ENCODE assay signal across 10 mouse cellular contexts in the genomic region with DNA sequence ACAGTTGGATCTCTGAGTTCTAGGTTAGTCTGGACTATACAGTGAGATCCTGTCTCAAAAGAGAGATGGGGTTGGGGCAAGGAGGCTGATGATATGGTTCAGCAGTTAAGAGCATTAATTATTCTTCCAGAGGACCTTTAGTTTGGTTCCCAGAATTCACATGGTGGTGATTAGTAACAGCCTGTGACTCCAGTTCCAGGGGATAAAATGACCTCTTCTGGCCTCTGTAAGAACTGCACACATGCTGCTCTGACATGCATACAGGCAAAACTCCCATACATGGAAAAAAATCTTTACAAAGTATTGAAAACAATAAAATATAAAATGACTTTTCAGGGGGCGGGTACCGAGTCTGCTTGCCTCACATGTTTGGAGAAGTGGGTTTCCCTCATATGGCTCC. TPM values are rescaled to one million over a fixed set of nuclear protein-coding genes. Genes with fewer than 3 reads are reported as not detected.
DNase-seq lines count a peak whose midpoint lies in the region; ATAC-seq and TF ChIP-seq lines count a peak whose summit lies in the region.
"Had no signal": no experiment of that assay in that cellular context is flagged by ENCODE, and none has a peak within 500 bp of the region (broad histone marks: within the 10 kb centered on the region; RNA-seq: fewer than 3 reads in every experiment).

No protein-coding gene starts in this region.

- no peak overlapping the region for H3ac ChIP-seq in C2C12 (ENCODE audit: control insufficient read depth, insufficient read length, low read depth)

- TF ChIP-seq CTCF in intestine, postnatal 0 days (IDR thresholded peaks at IDR 0.05; ENCODE audit: low read depth) = peak; percentile 70
- no peak for TF ChIP-seq CTCF in C2C12 (IDR thresholded peaks at IDR 0.05; ENCODE audit: control insufficient read depth, insufficient read depth, insufficient read length)

- H3K79me3 ChIP-seq in C2C12 (ENCODE audit: low read depth) = peaks cover 33% of the 10 kb centered on the region

- H3K79me2 ChIP-seq in C2C12 (ENCODE audit: control insufficient read depth, insufficient read depth) = peaks cover 54% of the 10 kb centered on the region

- no peak overlapping the region for H3K4me3 ChIP-seq in intestine, postnatal 0 days (ENCODE audit: low read depth, low read length)
- no peak overlapping the region for H3K4me3 ChIP-seq in intestine, embryonic 15.5 days (replicated peaks)
- H3K4me3 ChIP-seq in C2C12 (ENCODE audit: insufficient read depth, poor library complexity, severe bottlenecking) = no peak overlapping the region

- no peaks in the 10 kb centered on the region for H3K9me3 ChIP-seq in intestine, postnatal 0 days (ENCODE audit: control insufficient read depth)
- H3K9me3 ChIP-seq in intestine, embryonic 15.5 days = no peaks in the 10 kb centered on the region

- H3K36me3 ChIP-seq in intestine, postnatal 0 days (ENCODE audit: control insufficient read depth, insufficient read depth) = peaks cover 13% of the 10 kb centered on the region
- peaks cover 9% of the 10 kb centered on the region for H3K36me3 ChIP-seq in intestine, embryonic 15.5 days
- peaks cover 19% of the 10 kb centered on the region for H3K36me3 ChIP-seq in C2C12 (ENCODE audit: control insufficient read depth, insufficient read depth)

- H3K4me1 ChIP-seq in intestine, postnatal 0 days (replicated peaks; ENCODE audit: control insufficient read depth, insufficient read depth, low read length) = peaks cover 6% of the 10 kb centered on the region; the same call in 1 of the 2 replicates
- peaks cover 31% of the 10 kb centered on the region for H3K4me1 ChIP-seq in intestine, embryonic 15.5 days (replicated peaks)

- no peak overlapping the region for H3K4me2 ChIP-seq in intestine, postnatal 0 days (replicated peaks; ENCODE audit: low read depth)
- no peak overlapping the region for H3K4me2 ChIP-seq in intestine, embryonic 15.5 days (replicated peaks)

- ATAC-seq in intestine, postnatal 0 days = no peak
- ATAC-seq in intestine, embryonic 15.5 days = no peak

- H3K27me3 ChIP-seq in intestine, postnatal 0 days (replicated peaks; ENCODE audit: control insufficient read depth, insufficient read depth, low read length) = no peaks in the 10 kb centered on the region
- no peaks in the 10 kb centered on the region for H3K27me3 ChIP-seq in intestine, embryonic 15.5 days (replicated peaks)
- H3K27me3 ChIP-seq in C2C12 (ENCODE audit: control insufficient read depth, insufficient read depth, insufficient read length) = no peaks in the 10 kb centered on the region

- no peak overlapping the region for H3K9ac ChIP-seq in intestine, postnatal 0 days (ENCODE audit: low read depth, low read length)
- no peak overlapping the region for H3K9ac ChIP-seq in intestine, embryonic 15.5 days

- DNase-seq in 416B (ENCODE audit: low read depth) = peak; percentile 75
- DNase-seq in induced T-regulatory cell, adult 2 months (ENCODE audit: low read depth) = peak; percentile 70
- no peak for DNase-seq in urinary bladder, postnatal 36 days (ENCODE audit: low spot score in 2 of 2)
- DNase-seq in urinary bladder, postnatal 4 days (ENCODE audit: low spot score in 2 of 2) = no peak
- DNase-seq in frontal cortex, postnatal 14 days (ENCODE audit: low spot score in 2 of 2) = no peak

- 87% methylated on average over 2 of the region's 2 CpGs for WGBS in intestine, postnatal 0 days
- WGBS in intestine, embryonic 15.5 days = 80% methylated on average over 2 of the region's 2 CpGs

- no peak overlapping the region for H3K27ac ChIP-seq in intestine, postnatal 0 days (ENCODE audit: low read depth, low read length)
- no peak overlapping the region for H3K27ac ChIP-seq in intestine, embryonic 15.5 days

TF ChIP-seq in C2C12, 6 proteins besides CTCF, POLR2A, EP300 and RAD21:
- TF ChIP-seq MYOD1 (IDR thresholded peaks at IDR 0.05; ENCODE audit: control insufficient read depth, insufficient read length, low read depth) (no peak), MAX (IDR thresholded peaks at IDR 0.05) (peak; percentile 35)

RNA-seq across cellular contexts. Expression of a gene that starts 3.1 kb away (rescaled TPM):
- 33.0 and 34.2 TPM in 2 replicates for polyA plus RNA-seq in intestine, postnatal 0 days (2015; fragmentation: Nextera tagmentation; extraction: Ambion mirVana)
- 42.6 and 45.8 TPM in 2 replicates for polyA plus RNA-seq in intestine, embryonic 15.5 days (2015; fragmentation: Nextera tagmentation; extraction: Ambion mirVana)
- polyA plus RNA-seq in C2C12 (2012; fragmentation: generic; extraction: Trizol) = 90.3 TPM

RNA-seq across cellular contexts. Expression of a gene that starts 3.3 kb away (rescaled TPM):
- 136 and 137 TPM in 2 replicates for polyA plus RNA-seq in intestine, postnatal 0 days (2015; fragmentation: Nextera tagmentation; extraction: Ambion mirVana)
- 198 and 200 TPM in 2 replicates for polyA plus RNA-seq in intestine, embryonic 15.5 days (2015; fragmentation: Nextera tagmentation; extraction: Ambion mirVana)
- polyA plus RNA-seq in C2C12 (2012; fragmentation: generic; extraction: Trizol) = 428 TPM

RNA-seq across cellular contexts. Expression of a gene that starts 19.3 kb away (rescaled TPM):
- not detected in 2 replicates for polyA plus RNA-seq in intestine, postnatal 0 days (2015; fragmentation: Nextera tagmentation; extraction: Ambion mirVana)
- not detected in 2 replicates for polyA plus RNA-seq in intestine, embryonic 15.5 days (2015; fragmentation: Nextera tagmentation; extraction: Ambion mirVana)
- 146 TPM for polyA plus RNA-seq in C2C12 (2012; fragmentation: generic; extraction: Trizol)
- polyA plus RNA-seq: heart, embryonic 14.5 days; lung, embryonic 16.5 days had no signal

RNA-seq across cellular contexts. Expression of a gene that starts 25.8 kb away (rescaled TPM):
- 0.27 and 0.59 TPM in 2 replicates for polyA plus RNA-seq in intestine, postnatal 0 days (2015; fragmentation: Nextera tagmentation; extraction: Ambion mirVana)
- 4.3 and 10.8 TPM in 2 replicates for polyA plus RNA-seq in intestine, embryonic 15.5 days (2015; fragmentation: Nextera tagmentation; extraction: Ambion mirVana)
- 0.02 TPM for polyA plus RNA-seq in C2C12 (2012; fragmentation: generic; extraction: Trizol)

RNA-seq across cellular contexts. Expression of a gene that starts 29.6 kb away (rescaled TPM):
- 7.3 and 7.5 TPM in 2 replicates for polyA plus RNA-seq in intestine, postnatal 0 days (2015; fragmentation: Nextera tagmentation; extraction: Ambion mirVana)
- polyA plus RNA-seq in intestine, embryonic 15.5 days (2015; fragmentation: Nextera tagmentation; extraction: Ambion mirVana) = 8.2 and 8.7 TPM in 2 replicates
- polyA plus RNA-seq in C2C12 (2012; fragmentation: generic; extraction: Trizol) = 30.5 TPM

Comparison
In these comparisons a context has a peak if more than half of its experiments do, and no peak if none do; other contexts are left out.
1. DNase-seq: peak in 416B (single experiment) and induced T-regulatory cell, adult 2 months (single experiment); none in urinary bladder, postnatal 36 days (0 of 2), urinary bladder, postnatal 4 days (0 of 2) and frontal cortex, postnatal 14 days (0 of 2).
2. RNA of a gene that starts 19.3 kb away (polyA plus RNA-seq): 146 TPM in C2C12 (single experiment); not detected in intestine, embryonic 15.5 days and not detected in intestine, postnatal 0 days; every median in the first group is over 100 times any median in the second.